15 mouse cellular contexts compared by ENCODE assay signal in the genomic region with DNA sequence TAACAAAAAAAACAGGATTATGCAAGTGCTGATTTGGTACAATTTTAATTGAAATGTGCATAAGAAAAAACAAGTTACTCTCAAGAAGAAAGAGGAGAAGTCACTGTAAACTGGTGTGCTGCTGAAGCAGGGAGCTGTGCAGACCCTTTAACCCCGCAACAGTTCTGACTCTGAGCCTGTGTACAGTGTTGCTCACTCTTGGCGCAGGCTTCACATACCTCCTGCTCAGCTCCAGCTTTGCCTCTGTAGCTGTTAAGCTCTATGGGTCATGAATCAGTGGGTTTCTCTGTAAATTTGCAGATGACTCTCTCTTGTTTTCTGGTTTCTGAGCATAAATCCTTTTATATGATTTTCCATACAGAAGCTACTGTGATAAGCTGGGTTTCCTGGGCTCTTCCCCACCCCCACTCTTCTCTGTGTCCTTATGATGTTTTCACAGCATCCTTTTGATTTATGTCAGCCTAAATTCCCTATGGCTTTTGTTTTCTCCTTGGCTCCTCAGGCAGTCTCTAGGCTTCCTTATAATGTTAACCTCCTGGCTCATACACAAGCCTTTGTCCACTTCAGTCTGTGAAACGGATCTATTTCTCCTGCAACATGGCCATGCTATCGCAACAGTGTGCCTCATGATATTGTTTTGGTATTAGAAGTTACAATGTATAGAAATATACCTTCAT. TPM values are rescaled to one million over a fixed set of nuclear protein-coding genes. Genes with fewer than 3 reads are reported as not detected.
DNase-seq lines count a peak whose midpoint lies in the region; ATAC-seq lines count a peak whose summit lies in the region.
"Had no signal": no experiment of that assay in that cellular context is flagged by ENCODE, and none has a peak within 500 bp of the region (broad histone marks: within the 10 kb centered on the region; RNA-seq: fewer than 3 reads in every experiment).

No protein-coding gene starts in this region.

- H3K27me3 ChIP-seq in kidney, embryonic 15.5 days: no peaks in the 10 kb centered on the region
- H3K27me3 ChIP-seq in hindbrain, embryonic 11.5 days (ENCODE audit: control insufficient read depth, insufficient read depth, low read length): no peaks in the 10 kb centered on the region
- H3K27me3 ChIP-seq in midbrain, embryonic 15.5 days (replicated peaks): no peaks in the 10 kb centered on the region
- H3K27me3 ChIP-seq in liver, embryonic 11.5 days (replicated peaks; ENCODE audit: control insufficient read depth, insufficient read depth, low read length): no peaks in the 10 kb centered on the region
- H3K27me3 ChIP-seq: embryonic facial prominence, embryonic 12.5 days; liver, embryonic 15.5 days had no signal

- no peak overlapping the region for H3K9ac ChIP-seq in kidney, embryonic 15.5 days
- H3K9ac ChIP-seq in hindbrain, embryonic 11.5 days (ENCODE audit: low read depth, low read length): no peak overlapping the region
- peak overlapping the region; percentile 14; the same call in 1 of the 2 replicates for H3K9ac ChIP-seq in midbrain, embryonic 15.5 days
- no peak overlapping the region for H3K9ac ChIP-seq in liver, embryonic 11.5 days (ENCODE audit: low read depth, low read length)
- H3K9ac ChIP-seq: embryonic facial prominence, embryonic 12.5 days; liver, embryonic 15.5 days had no signal

- ATAC-seq in kidney, embryonic 15.5 days (replicated peaks; ENCODE audit: low FRiP score): peak; percentile 84
- no peak for ATAC-seq in hindbrain, embryonic 11.5 days (ENCODE audit: low FRiP score)
- peak; percentile 78 for ATAC-seq in midbrain, embryonic 15.5 days (replicated peaks)
- ATAC-seq in liver, embryonic 11.5 days (replicated peaks; ENCODE audit: low FRiP score): no peak
- ATAC-seq: CD4-positive, CD25-positive, alpha-beta regulatory T cell, adult 4 months had no signal

- H3K4me3 ChIP-seq in kidney, embryonic 15.5 days (replicated peaks): no peak overlapping the region
- no peak overlapping the region for H3K4me3 ChIP-seq in hindbrain, embryonic 11.5 days (ENCODE audit: low read depth, low read length)
- no peak overlapping the region for H3K4me3 ChIP-seq in midbrain, embryonic 15.5 days
- H3K4me3 ChIP-seq in liver, embryonic 11.5 days (ENCODE audit: low read depth, low read length): no peak overlapping the region
- H3K4me3 ChIP-seq: embryonic facial prominence, embryonic 12.5 days; liver, embryonic 15.5 days had no signal

- no peaks in the 10 kb centered on the region for H3K9me3 ChIP-seq in kidney, embryonic 15.5 days (replicated peaks)
- no peaks in the 10 kb centered on the region for H3K9me3 ChIP-seq in hindbrain, embryonic 11.5 days (ENCODE audit: control insufficient read depth, low read length)
- no peaks in the 10 kb centered on the region for H3K9me3 ChIP-seq in midbrain, embryonic 15.5 days
- no peaks in the 10 kb centered on the region for H3K9me3 ChIP-seq in liver, embryonic 11.5 days (ENCODE audit: control insufficient read depth, low read length)
- H3K9me3 ChIP-seq: embryonic facial prominence, embryonic 12.5 days; liver, embryonic 15.5 days had no signal

- peak overlapping the region; percentile 68 for H3K27ac ChIP-seq in kidney, embryonic 15.5 days
- H3K27ac ChIP-seq in hindbrain, embryonic 11.5 days (ENCODE audit: low read depth, low read length): 0 out of 2 replicates have a peak overlapping the region, but pooled peaks have one; percentile 20
- 0 out of 2 replicates have a peak overlapping the region, but pooled peaks have one; percentile 26 for H3K27ac ChIP-seq in midbrain, embryonic 15.5 days
- H3K27ac ChIP-seq in liver, embryonic 11.5 days (ENCODE audit: low read depth, low read length): no peak overlapping the region
- H3K27ac ChIP-seq: embryonic facial prominence, embryonic 12.5 days; liver, embryonic 15.5 days had no signal

- no peak for DNase-seq in kidney, adult 18-20 months
- DNase-seq in NIH3T3 (ENCODE audit: low read depth): peak; percentile 82
- peak; percentile 20 for DNase-seq in hindbrain, embryonic 11.5 days (ENCODE audit: low spot score)
- DNase-seq in liver, embryonic 11.5 days (ENCODE audit: low spot score): no peak
- no peak for DNase-seq in left cerebral cortex, adult 9 months (ENCODE audit: low spot score in 2 of 2)
- DNase-seq: cerebellum, adult 8-10 months; heart, adult 18-20 months; heart, postnatal 36 days; right cerebral cortex, postnatal 4 days; thymus, postnatal 4 days had no signal

- H3K4me2 ChIP-seq in kidney, embryonic 15.5 days: no peak overlapping the region
- H3K4me2 ChIP-seq in hindbrain, embryonic 11.5 days (replicated peaks; ENCODE audit: low read depth, low read length): no peak overlapping the region
- no peak overlapping the region for H3K4me2 ChIP-seq in midbrain, embryonic 15.5 days
- no peak overlapping the region for H3K4me2 ChIP-seq in liver, embryonic 11.5 days
- H3K4me2 ChIP-seq: embryonic facial prominence, embryonic 12.5 days; liver, embryonic 15.5 days had no signal

- H3K4me1 ChIP-seq in kidney, embryonic 15.5 days: peaks cover 7% of the 10 kb centered on the region
- no peaks in the 10 kb centered on the region for H3K4me1 ChIP-seq in hindbrain, embryonic 11.5 days (replicated peaks; ENCODE audit: control insufficient read depth, insufficient read depth, low read length)
- H3K4me1 ChIP-seq in midbrain, embryonic 15.5 days: peaks cover 7% of the 10 kb centered on the region
- no peaks in the 10 kb centered on the region for H3K4me1 ChIP-seq in liver, embryonic 11.5 days (replicated peaks; ENCODE audit: control insufficient read depth, insufficient read depth, low read length)
- H3K4me1 ChIP-seq: embryonic facial prominence, embryonic 12.5 days; liver, embryonic 15.5 days had no signal

- 39% methylated on average over 4 of the region's 4 CpGs for WGBS in kidney, embryonic 15.5 days
- 78% methylated on average over 4 of the region's 4 CpGs for WGBS in hindbrain, embryonic 11.5 days
- WGBS in midbrain, embryonic 15.5 days: 45% methylated on average over 4 of the region's 4 CpGs
- 72% methylated on average over 4 of the region's 4 CpGs for WGBS in liver, embryonic 11.5 days

- no peaks in the 10 kb centered on the region for H3K36me3 ChIP-seq in kidney, embryonic 15.5 days
- H3K36me3 ChIP-seq in hindbrain, embryonic 11.5 days (ENCODE audit: control insufficient read depth, insufficient read depth, low read length): no peaks in the 10 kb centered on the region
- no peaks in the 10 kb centered on the region for H3K36me3 ChIP-seq in midbrain, embryonic 15.5 days (replicated peaks)
- H3K36me3 ChIP-seq in liver, embryonic 11.5 days (ENCODE audit: control insufficient read depth, insufficient read depth, low read length): no peaks in the 10 kb centered on the region
- H3K36me3 ChIP-seq: embryonic facial prominence, embryonic 12.5 days; liver, embryonic 15.5 days had no signal

RNA-seq across cellular contexts. Expression of gene Ccser1, which starts 30.1 kb away (rescaled TPM):
- 17.0 TPM in 2 replicates for polyA plus RNA-seq in kidney, embryonic 15.5 days (2015; fragmentation: Nextera tagmentation; extraction: Ambion mirVana)
- 8.7 and 10.4 TPM in 2 replicates for polyA plus RNA-seq in hindbrain, embryonic 11.5 days (2014; fragmentation: Nextera tagmentation; extraction: Ambion mirVana)
- polyA plus RNA-seq in midbrain, embryonic 15.5 days (2015; fragmentation: Nextera tagmentation; extraction: Ambion mirVana): 23.9 and 25.1 TPM in 2 replicates
- 1.2 and 1.3 TPM in 2 replicates for polyA plus RNA-seq in liver, embryonic 11.5 days (2014; fragmentation: Nextera tagmentation; extraction: Ambion mirVana)

Comparison
In these comparisons a context has a peak if more than half of its experiments do, and no peak if none do; other contexts are left out.
1. ATAC-seq: peak in kidney, embryonic 15.5 days (single experiment) and midbrain, embryonic 15.5 days (single experiment); none in hindbrain, embryonic 11.5 days (single experiment) and liver, embryonic 11.5 days (single experiment).
2. DNase-seq: peak in NIH3T3 (single experiment) and hindbrain, embryonic 11.5 days (single experiment); none in kidney, adult 18-20 months (single experiment), liver, embryonic 11.5 days (single experiment) and left cerebral cortex, adult 9 months (0 of 2).